Mouse (Mus musculus): Measurements from ENCODE around the gene Proser3. TPM values are rescaled to one million over a fixed set of nuclear protein-coding genes. Genes with fewer than 3 reads are reported as not detected.

Gene Proser3
- total RNA-seq (2014; rRNA removed; ENCODE audit: low replicate concordance) (6.5 and 7.1 TPM in 2 replicates), polyA plus RNA-seq (2015; fragmentation: Nextera tagmentation; extraction: Ambion mirVana) (2.5 and 3.2 TPM in 2 replicates)

DNA sequence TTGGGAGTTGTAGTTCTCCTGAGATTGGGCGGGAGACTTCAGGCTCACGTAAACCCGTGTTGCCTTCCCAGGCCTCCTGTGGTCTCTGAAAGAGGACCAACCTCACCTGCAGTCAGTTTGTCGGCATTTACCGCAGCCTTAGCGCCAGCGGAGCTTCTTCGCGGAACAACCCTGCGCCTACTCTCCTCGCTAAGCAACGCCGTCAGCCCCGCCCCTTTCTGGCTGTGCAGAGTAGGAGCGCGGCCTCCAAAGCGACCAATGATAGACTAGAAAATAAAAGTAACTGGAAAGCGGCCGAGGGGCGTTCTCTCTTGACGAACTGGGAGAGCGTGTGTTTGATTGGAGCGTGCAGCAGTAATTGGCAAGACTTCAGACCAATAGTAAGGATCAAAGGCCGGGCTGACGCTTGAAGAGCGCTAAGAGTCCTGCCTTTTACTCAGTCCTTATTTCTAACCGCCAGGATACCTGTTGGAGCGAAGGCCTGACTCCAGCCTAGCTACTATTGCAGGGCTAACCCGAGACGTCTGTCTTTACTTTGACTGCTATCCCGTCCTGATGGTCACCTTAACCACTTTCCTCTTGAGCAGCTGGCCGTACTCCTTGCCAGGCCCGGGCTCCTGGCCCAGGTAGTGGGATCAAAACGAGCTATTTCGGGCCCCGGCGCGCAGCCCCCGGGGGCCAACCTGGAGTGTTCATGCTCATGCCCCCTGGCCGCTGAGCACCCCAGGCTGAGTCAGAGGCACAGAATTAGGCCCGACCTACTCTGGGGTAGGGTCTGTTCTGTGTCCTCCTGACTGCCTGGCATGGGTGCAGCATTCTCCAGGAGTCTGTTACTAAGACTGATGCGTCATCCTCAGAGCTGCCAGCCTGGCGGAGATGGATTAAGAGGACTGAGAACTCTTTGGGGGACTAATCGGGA, at the start of gene Proser3, which contains the start of gene Hspb6:
TSS of gene Proser3 (minus strand) at position 198 of the 919 bp plus-strand sequence.
TSS of gene Hspb6 (plus strand) at position 77 of the 919 bp plus-strand sequence.
- peak within 1 kb of the TSS; percentile 97 for H3K27ac ChIP-seq (ENCODE audit: low read depth)
- ATAC-seq (ENCODE audit: insufficient read depth, low read depth) (peak; percentile 91), DNase-seq (ENCODE audit: low spot score) (peak; percentile 99)
- peak; percentile 46; the same call in 1 of the 2 replicates for TF ChIP-seq EP300 (IDR thresholded peaks at IDR 0.05; ENCODE audit: low read depth)
- TF ChIP-seq CTCF (IDR thresholded peaks at IDR 0.05; ENCODE audit: low read depth): no peak
- H3K4me3 ChIP-seq (ENCODE audit: low read depth, low read length): peak within 1 kb of the TSS; percentile 80
- peak within 1 kb of the TSS; percentile 79 for H3K4me2 ChIP-seq (ENCODE audit: low read depth, low read length)
- H3K27me3 ChIP-seq (ENCODE audit: control insufficient read depth, insufficient read depth, low read length): no peaks in the 10 kb centered on the region
- H3K36me3 ChIP-seq (replicated peaks; ENCODE audit: control insufficient read depth, insufficient read depth, low read length): peaks cover 37% of the 10 kb centered on the region
- peak within 1 kb of the TSS; percentile 79 for H3K9ac ChIP-seq (replicated peaks; ENCODE audit: low read depth, low read length)
- H3K4me1 ChIP-seq (ENCODE audit: control insufficient read depth, insufficient read depth): 0 out of 2 replicates have a peak, but pooled peaks cover 5% of the 10 kb centered on the region
- H3K9me3 ChIP-seq (replicated peaks; ENCODE audit: control insufficient read depth, low read length): no peaks in the 10 kb centered on the region
- under 1% methylated on average over 44 of the region's 44 CpGs for WGBS

DNA sequence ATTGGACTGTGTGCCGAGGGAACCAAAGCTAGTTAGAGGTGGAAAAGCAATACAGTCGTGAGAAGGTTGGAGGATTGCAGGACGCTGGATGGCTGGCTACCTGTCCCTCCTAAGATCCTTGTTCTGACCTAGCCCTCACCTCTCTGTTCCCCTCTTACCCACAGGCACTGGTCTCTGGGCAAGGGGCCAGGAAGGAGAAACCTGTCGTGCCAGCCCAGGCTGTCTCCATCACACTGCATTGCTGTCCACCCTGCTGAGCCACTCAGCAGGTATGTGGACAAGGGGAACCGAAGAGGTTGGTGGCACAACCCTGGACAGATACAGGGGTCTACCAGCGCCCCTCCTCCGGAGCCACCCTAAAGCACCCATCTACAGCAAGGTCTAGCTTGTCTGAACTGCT, 48.6 kb upstream of the Proser3 start:
- ATAC-seq (ENCODE audit: insufficient read depth, low read depth) (no peak), DNase-seq (ENCODE audit: low spot score) (no peak)
- 0 out of 2 replicates have a peak, but pooled peaks cover 6% of the 10 kb centered on the region for H3K4me1 ChIP-seq (ENCODE audit: control insufficient read depth, insufficient read depth)
- WGBS: 63% methylated on average over 7 of the region's 7 CpGs
- no peak overlapping the region for H3K4me2 ChIP-seq (ENCODE audit: low read depth, low read length)
- H3K4me3 ChIP-seq (ENCODE audit: low read depth, low read length): no peak overlapping the region
- no peaks in the 10 kb centered on the region for H3K27me3 ChIP-seq (ENCODE audit: control insufficient read depth, insufficient read depth, low read length)
- H3K27ac ChIP-seq (ENCODE audit: low read depth): no peak overlapping the region
- H3K9ac ChIP-seq (replicated peaks; ENCODE audit: low read depth, low read length): no peak overlapping the region
- no peaks in the 10 kb centered on the region for H3K9me3 ChIP-seq (replicated peaks; ENCODE audit: control insufficient read depth, low read length)
- TF ChIP-seq EP300 (IDR thresholded peaks at IDR 0.05; ENCODE audit: low read depth) (no peak), CTCF (IDR thresholded peaks at IDR 0.05; ENCODE audit: low read depth) (no peak)
- no peaks in the 10 kb centered on the region for H3K36me3 ChIP-seq (replicated peaks; ENCODE audit: control insufficient read depth, insufficient read depth, low read length)

DNA sequence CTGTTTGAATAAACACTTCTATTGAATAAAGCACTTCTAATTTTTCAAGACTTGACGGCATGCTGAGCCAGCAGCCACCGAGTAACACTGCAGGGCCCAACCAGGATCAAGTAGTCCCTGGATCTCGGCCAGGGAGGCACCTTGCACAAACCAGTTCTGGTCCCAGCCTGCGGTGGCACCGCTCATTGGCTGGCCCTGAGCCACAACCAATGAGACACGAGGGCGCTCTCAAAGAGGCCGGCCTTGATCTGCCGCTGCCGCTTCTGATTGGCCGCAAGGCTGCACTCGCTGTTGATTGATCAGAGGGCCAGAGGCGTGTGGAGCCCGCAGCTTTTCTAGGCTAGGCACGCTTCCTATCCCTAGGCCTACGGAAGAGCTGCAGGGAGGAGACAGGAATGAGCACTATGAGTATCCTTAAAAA, 47.8 kb upstream of the Proser3 start:
- ATAC-seq (ENCODE audit: insufficient read depth, low read depth) (peak; percentile 96), DNase-seq (ENCODE audit: low spot score) (peak; percentile 90)
- WGBS: under 1% methylated on average over 16 of the region's 16 CpGs
- H3K36me3 ChIP-seq (replicated peaks; ENCODE audit: control insufficient read depth, insufficient read depth, low read length): no peaks in the 10 kb centered on the region
- H3K4me3 ChIP-seq (ENCODE audit: low read depth, low read length): no peak overlapping the region
- TF ChIP-seq CTCF (IDR thresholded peaks at IDR 0.05; ENCODE audit: low read depth) (no peak), EP300 (IDR thresholded peaks at IDR 0.05; ENCODE audit: low read depth) (no peak)
- H3K27me3 ChIP-seq (ENCODE audit: control insufficient read depth, insufficient read depth, low read length): no peaks in the 10 kb centered on the region
- no peaks in the 10 kb centered on the region for H3K9me3 ChIP-seq (replicated peaks; ENCODE audit: control insufficient read depth, low read length)
- no peak overlapping the region for H3K27ac ChIP-seq (ENCODE audit: low read depth)
- no peak overlapping the region for H3K9ac ChIP-seq (replicated peaks; ENCODE audit: low read depth, low read length)
- H3K4me1 ChIP-seq (ENCODE audit: control insufficient read depth, insufficient read depth): 0 out of 2 replicates have a peak, but pooled peaks cover 6% of the 10 kb centered on the region
- H3K4me2 ChIP-seq (ENCODE audit: low read depth, low read length): peak overlapping the region; percentile 38

DNA sequence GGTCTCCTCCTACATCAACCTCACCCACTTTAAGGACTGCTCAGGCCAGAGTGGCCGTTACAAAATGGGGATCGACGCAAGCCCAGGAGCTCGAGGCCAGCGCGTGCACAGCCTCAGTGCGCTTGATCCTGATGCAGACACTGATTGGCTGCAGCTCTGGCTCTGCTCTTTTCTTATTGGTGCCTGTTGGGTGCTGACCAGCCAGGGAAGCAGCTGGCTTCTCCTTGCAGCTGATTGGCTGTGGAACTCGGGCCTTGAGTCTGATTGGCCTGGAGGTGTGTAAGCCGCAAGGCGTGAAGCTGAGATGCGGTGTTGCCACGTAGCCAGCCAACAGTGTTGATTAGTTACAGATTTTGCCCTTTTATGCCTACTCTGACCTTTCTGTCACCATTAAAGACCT, 46.7 kb upstream of the Proser3 start, which contains the start of gene Zbtb32:
TSS of gene Zbtb32 (minus strand) at position 124 of the 400 bp plus-strand sequence.
- Histone ChIP-seq H3K9ac (replicated peaks; ENCODE audit: low read depth, low read length) (no peak within 1 kb of the TSS), H3K4me3 (ENCODE audit: low read depth, low read length) (no peak within 1 kb of the TSS), H3K27ac (ENCODE audit: low read depth) (no peak within 1 kb of the TSS), H3K27me3 (ENCODE audit: control insufficient read depth, insufficient read depth, low read length) (0 out of 2 replicates have a peak, but pooled peaks cover 2% of the 10 kb centered on the region), H3K4me1 (ENCODE audit: control insufficient read depth, insufficient read depth) (0 out of 2 replicates have a peak, but pooled peaks cover 6% of the 10 kb centered on the region), H3K9me3 (replicated peaks; ENCODE audit: control insufficient read depth, low read length) (no peaks in the 10 kb centered on the region), H3K36me3 (replicated peaks; ENCODE audit: control insufficient read depth, insufficient read depth, low read length) (no peaks in the 10 kb centered on the region), H3K4me2 (ENCODE audit: low read depth, low read length) (no peak within 1 kb of the TSS)
- TF ChIP-seq CTCF (IDR thresholded peaks at IDR 0.05; ENCODE audit: low read depth): no peak
- no peak for TF ChIP-seq EP300 (IDR thresholded peaks at IDR 0.05; ENCODE audit: low read depth)
- ATAC-seq (ENCODE audit: insufficient read depth, low read depth): no peak
- WGBS: 90% methylated on average over 12 of the region's 12 CpGs
- DNase-seq (ENCODE audit: low spot score): no peak

DNA sequence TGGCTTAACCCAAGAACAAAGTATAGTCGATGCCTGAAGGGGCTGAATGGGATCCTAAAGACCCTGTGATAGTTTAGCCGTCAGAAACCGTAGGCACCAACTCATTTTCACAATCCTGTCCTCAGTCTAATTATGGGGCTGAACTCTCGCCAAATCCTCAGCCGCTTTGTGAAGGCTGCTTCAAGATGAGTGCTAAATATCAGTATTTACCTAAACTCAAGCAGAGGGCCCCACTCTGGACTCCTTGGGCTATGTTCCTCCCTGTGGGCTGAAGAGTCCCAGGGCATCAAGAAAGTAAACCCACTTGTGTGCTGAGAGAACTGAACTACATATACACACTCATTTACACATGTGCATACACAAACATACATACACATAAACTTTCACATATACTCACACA, 44.7 kb upstream of the Proser3 start:
- Histone ChIP-seq H3K4me3 (ENCODE audit: low read depth, low read length) (no peak overlapping the region), H3K4me2 (ENCODE audit: low read depth, low read length) (no peak overlapping the region), H3K9ac (replicated peaks; ENCODE audit: low read depth, low read length) (no peak overlapping the region), H3K4me1 (ENCODE audit: control insufficient read depth, insufficient read depth) (0 out of 2 replicates have a peak, but pooled peaks cover 6% of the 10 kb centered on the region), H3K27me3 (ENCODE audit: control insufficient read depth, insufficient read depth, low read length) (0 out of 2 replicates have a peak, but pooled peaks cover 2% of the 10 kb centered on the region), H3K36me3 (replicated peaks; ENCODE audit: control insufficient read depth, insufficient read depth, low read length) (no peaks in the 10 kb centered on the region), H3K27ac (ENCODE audit: low read depth) (no peak overlapping the region), H3K9me3 (replicated peaks; ENCODE audit: control insufficient read depth, low read length) (no peaks in the 10 kb centered on the region)
- DNase-seq (ENCODE audit: low spot score): no peak
- 62% methylated on average over 5 of the region's 5 CpGs for WGBS
- no peak for ATAC-seq (ENCODE audit: insufficient read depth, low read depth)
- TF ChIP-seq CTCF (IDR thresholded peaks at IDR 0.05; ENCODE audit: low read depth): no peak
- no peak for TF ChIP-seq EP300 (IDR thresholded peaks at IDR 0.05; ENCODE audit: low read depth)

All from heart, postnatal 0 days (tissue).